Mouse (Mus musculus): ENCODE results near the gene AI854703. TPM values are rescaled to one million over a fixed set of nuclear protein-coding genes. Genes with fewer than 3 reads are reported as not detected.
"Not testable (repeated sequence)": the region's sequence is repeated elsewhere in the genome, so short reads cannot be mapped to it uniquely, and the experiment has no call there.

Gene AI854703
- total RNA-seq, 4 experiments from 2014 or later = 0.22 to 0.69 (median 0.43) TPM

DNA sequence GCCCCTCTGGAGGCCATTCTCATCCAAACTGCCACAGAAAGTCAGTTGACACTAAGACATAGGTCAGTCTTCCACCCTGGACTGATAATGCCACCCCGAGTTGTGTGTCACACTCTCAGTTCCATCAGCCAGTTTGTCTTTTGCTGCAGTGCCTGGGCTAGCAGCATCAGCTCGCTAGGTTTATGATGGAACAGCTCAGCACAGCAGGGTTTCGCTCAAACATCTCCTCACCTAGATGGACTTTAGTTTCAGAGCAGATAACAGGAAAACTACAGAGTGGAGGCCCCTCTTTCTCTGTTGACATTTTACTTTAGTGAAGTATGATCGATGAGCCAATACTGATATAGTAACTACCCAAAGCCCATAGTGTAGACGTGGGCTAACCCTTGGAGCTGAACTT is 11.8 kb upstream of the AI854703 start:
- DNase-seq (ENCODE audit: low spot score) = no peak

DNA sequence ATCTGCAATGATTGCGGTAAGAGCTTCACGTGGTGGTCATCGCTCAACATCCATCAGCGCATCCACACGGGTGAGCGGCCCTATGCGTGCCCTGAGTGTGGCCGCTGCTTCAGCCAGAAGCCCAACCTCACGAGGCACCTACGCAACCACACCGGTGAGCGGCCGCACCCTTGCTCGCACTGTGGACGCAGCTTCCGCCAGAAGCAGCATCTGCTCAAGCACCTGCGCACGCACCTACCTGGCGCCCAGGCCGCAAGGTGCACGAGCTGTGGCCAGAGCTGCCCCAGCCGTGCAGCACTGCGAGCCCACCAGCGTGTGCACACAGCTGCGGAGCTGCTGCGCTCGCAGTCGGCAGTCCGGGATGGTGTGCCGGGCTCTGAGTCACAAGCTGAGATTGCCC is 6.5 kb upstream of the AI854703 start:
- no peak for DNase-seq (ENCODE audit: low spot score)

DNA sequence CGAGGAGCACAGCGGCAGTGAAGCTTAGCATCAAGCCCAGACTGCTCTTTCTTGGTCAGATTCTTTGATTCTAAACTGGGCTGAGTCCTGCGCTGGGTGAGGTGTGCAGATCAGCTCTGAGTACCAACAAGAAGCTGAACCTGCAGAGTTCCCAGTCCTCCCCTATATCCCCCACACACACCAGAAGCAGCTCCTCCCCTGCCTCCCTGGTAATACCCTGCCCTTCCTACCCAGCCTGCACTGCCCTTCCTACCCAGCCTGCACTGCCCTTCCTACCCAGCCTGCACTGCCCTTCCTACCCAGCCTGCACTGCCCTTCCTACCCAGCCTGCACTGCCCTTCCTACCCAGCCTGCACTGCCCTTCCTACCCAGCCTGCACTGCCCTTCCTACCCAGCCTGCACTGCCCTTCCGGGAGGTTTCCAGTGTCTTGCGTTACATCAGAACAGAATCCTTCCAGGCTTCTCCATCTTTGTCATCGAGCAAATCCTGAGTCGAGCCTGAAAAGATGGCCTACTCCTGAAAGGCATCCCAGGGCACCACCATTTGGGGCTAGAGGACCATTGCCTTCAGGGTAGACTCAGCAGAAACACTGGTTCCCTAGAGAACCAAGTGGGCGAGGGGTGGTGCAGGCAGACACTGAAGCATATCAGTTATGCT is 4.2 kb upstream of the AI854703 start:
- not testable (repeated sequence) for DNase-seq (ENCODE audit: low spot score)

DNA sequence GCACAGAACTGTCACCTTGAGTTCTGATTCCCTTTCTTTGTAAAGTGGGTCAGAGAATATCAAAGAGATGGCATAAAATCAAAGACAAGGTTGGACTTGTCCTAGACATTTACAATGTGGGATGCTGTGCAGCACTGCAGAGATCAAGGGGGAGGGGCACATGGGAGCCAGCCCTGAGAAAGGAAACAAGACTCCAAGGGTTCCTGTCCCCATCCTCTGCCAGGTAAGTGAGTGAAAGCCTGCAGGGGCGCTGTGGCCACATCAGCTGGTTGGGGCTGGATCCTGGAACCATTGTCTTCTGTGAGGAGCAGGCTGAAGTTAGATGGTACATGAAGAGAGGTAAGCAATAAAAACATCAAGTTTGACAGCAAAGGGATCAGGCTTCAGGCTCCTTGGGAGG is 3.1 kb upstream of the AI854703 start:
- DNase-seq (ENCODE audit: low spot score) = no peak

- DNase-seq (ENCODE audit: low spot score) = peak; percentile 29
These were observed 420 bp downstream of the AI854703 start for GRCm38 (mm10) chr6:48626984-48627383.

- no peak for DNase-seq (ENCODE audit: low spot score)
These were observed 954 bp downstream of the AI854703 start for GRCm38 (mm10) chr6:48627511-48627924.

- no peak for DNase-seq (ENCODE audit: low spot score)
These were observed 1.8 kb downstream of the AI854703 start for GRCm38 (mm10) chr6:48628377-48628776.

DNA sequence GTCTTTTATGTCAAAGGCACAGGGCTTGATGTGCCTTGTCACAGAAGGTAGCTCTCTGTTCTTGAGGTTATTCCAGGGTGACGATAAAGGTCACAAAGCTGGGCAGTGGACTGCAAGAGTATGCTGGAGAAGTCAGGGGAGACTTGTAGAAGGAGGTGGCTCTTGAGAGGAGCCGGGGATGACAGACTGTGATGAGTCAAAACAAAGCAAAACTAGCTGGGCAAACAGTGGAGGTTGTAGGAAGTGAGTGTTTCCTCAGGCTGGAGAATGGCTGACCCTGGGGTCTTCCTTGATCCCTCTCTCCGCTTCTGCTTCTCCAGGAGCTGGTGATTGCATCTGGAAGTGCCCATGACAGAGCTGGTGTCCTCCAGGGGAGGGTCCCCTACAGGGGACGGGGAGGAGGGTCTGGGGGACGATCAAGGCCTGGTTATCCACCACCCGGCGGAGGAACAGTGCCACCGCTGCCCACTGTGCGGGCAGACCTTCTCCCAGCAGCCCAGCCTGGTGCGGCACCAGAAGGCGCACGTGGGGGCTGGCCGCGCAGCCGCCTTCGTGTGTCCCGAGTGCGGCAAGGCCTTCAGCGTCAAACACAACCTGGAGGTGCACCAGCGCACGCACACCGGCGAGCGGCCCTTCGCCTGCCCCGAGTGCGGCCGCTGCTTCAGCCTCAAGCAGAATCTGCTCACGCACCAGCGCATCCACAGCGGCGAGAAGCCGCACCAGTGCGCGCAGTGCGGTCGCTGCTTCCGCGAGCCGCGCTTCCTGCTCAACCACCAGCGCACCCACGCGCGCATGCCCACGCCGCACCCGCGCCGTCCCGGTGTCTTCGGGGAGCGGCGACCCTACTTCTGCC is 2.5 kb downstream of the AI854703 start:
- DNase-seq (ENCODE audit: low spot score) = no peak

DNA sequence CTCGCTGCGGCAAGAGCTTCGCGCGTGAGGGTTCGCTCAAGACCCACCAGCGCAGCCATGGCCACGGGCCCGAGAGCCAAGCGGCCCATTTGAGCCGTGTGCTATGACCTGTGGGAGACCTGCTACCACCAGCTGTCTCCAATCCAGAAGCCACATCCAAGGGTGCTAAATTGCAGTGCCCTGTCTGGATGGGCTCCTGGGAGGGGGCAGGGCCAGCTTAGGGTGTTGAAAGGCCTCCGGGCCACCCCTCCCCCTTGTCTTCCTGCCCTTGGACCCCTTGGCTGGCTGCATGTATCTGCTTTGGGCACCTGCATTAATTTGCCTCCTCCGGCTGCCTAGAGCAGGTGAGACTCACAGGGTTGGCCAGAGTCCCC is 3.1 kb downstream of the AI854703 start:
- no peak for DNase-seq (ENCODE audit: low spot score)

- no peak for DNase-seq (ENCODE audit: low spot score)
These were observed 4.3 kb downstream of the AI854703 start for GRCm38 (mm10) chr6:48630831-48631230.

DNA sequence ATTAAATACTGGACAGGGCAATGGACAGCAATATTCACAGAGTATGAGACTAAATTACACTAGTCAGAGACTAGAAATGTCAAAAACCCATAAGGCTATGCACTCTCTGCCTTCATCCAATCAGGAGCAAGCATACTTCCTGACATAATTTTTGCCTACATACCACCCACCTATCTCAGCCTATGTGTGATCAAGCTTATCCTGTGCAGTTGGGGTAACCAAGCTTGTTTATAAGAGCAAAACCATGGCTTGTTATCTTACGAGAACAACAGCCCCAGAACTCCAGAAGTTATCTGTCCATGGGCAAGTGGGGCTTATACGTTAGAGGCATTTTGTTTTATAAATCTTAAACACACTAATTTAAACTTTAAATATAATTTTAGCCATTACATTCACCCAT is 8.5 kb downstream of the AI854703 start:
- DNase-seq (ENCODE audit: low spot score) = no peak

- DNase-seq (ENCODE audit: low spot score) = peak; percentile 26
These were observed 10.0 kb downstream of the AI854703 start for GRCm38 (mm10) chr6:48636515-48636914.

DNA sequence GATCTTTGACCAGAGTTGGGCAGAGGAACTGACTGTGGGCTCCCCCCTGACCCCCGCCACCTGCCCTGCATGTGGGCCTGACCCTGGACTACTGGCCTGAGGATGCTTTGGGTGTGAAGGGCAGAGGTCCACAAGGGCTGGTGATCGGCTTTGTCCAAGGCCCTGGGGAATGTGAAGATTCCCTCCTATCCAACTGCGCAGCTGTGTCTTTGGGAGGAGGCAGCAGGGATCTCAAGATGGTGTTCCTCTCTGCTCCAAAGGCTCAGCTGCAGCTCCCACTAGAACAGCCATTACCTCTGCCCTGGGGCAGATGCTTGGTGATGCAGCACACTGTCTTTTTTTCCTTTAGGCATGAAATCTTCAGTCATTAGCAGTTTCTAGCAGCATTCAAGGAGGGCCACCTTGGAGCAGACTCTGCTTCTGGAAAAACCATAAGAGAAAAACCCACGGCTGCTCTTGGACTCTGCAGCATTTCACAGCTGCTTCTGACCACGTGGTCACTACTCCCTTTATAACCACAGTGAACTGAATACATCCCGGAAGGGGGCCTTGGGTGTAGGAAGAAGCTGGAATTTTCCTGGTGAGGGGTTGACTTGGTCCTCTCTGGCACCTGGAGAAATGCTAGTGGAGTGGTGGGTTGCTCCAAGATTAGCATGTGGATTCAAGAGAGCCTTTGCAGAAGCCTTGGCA is 11.4 kb downstream of the AI854703 start:
- DNase-seq (ENCODE audit: low spot score) = no peak

GRCm38 (mm10) chr6:48638553-48638952 is 12.0 kb downstream of the AI854703 start:
- DNase-seq (ENCODE audit: low spot score) = no peak

- no peak for DNase-seq (ENCODE audit: low spot score)
These were observed 14.8 kb downstream of the AI854703 start for GRCm38 (mm10) chr6:48641391-48641790.

- DNase-seq (ENCODE audit: low spot score) = peak; percentile 51
These were observed 16.3 kb downstream of the AI854703 start for GRCm38 (mm10) chr6:48642764-48643292.

GRCm38 (mm10) chr6:48645660-48646308 is 19.2 kb downstream of the AI854703 start:
- DNase-seq (ENCODE audit: low spot score) = peak; percentile 72

DNA sequence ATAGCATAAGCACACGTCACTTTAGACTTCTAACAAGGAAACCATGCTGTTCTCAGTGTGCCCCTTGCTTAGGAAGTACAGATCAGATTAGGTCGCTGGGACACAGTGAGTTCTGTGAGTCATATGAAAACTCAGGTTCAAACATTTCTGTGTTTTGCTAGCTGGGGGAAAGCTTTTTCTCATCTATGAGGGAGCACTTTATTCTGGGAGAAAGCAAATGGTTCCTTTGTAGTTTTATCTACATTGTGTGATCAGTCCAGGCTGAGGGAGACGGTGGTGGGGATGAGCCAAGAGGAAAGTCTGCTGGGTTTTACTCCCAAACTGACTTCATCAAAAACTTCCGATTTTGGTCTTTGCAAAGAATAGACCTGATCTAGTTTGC is 19.7 kb downstream of the AI854703 start:
- DNase-seq (ENCODE audit: low spot score) = no peak

DNA sequence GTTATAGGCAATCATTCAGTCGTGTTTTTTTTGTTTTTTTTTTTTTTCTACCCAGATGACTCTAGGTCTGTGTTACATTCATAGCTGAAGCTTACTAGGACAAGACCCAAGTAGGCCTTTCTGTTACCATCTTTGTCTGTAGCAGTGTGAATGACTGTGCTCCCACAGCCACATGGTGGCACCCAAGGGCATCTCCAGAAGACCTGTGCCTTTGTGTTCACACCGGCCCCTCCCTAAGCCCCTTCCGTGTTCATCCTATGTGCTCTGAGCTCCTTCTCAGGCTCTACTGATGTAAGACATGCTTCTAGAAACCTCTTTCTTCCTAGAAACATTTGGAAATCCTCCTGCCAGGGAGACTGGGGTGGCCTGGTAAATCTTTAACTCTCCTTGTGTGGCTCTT is 20.4 kb downstream of the AI854703 start, which contains the start of gene Gimap8:
Gene Gimap8 (plus strand): TSS at position 240 of the 400 bp plus-strand sequence.
- peak; percentile 69 for DNase-seq (ENCODE audit: low spot score)

- no peak for DNase-seq (ENCODE audit: low spot score)
These were observed 21.0 kb downstream of the AI854703 start for GRCm38 (mm10) chr6:48647611-48648010.

- no peak for DNase-seq (ENCODE audit: low spot score)
These were observed 22.2 kb downstream of the AI854703 start for GRCm38 (mm10) chr6:48648779-48649178.

GRCm38 (mm10) chr6:48650041-48650440 is 23.5 kb downstream of the AI854703 start:
- no peak for DNase-seq (ENCODE audit: low spot score)
